Mouse (Mus musculus): Measurements from ENCODE around the gene Tmem131l.
"Not testable (repeated sequence)": the region's sequence is repeated elsewhere in the genome, so short reads cannot be mapped to it uniquely, and the experiment has no call there.

Gene Tmem131l

GRCm38 (mm10) chr3:83915102-83915501 lies 124.9 kb downstream of the Tmem131l start:
- no peak for DNase-seq (ENCODE audit: low spot score in 2 of 2)

- DNase-seq (ENCODE audit: low spot score in 2 of 2) = no peak
Measured at GRCm38 (mm10) chr3:83910707-83911106, 129.3 kb downstream of the Tmem131l start.

GRCm38 (mm10) chr3:83906185-83906584 lies 133.8 kb downstream of the Tmem131l start:
- DNase-seq (ENCODE audit: low spot score in 2 of 2) = no peak

GRCm38 (mm10) chr3:83905161-83905560 lies 134.8 kb downstream of the Tmem131l start:
- DNase-seq (ENCODE audit: low spot score in 2 of 2) = no peak

GRCm38 (mm10) chr3:83904176-83904958 lies 135.6 kb downstream of the Tmem131l start:
- no peak for DNase-seq (ENCODE audit: low spot score in 2 of 2)

GRCm38 (mm10) chr3:83902943-83903342 lies 137.0 kb downstream of the Tmem131l start:
- DNase-seq (ENCODE audit: low spot score in 2 of 2) = no peak

- no peak for DNase-seq (ENCODE audit: low spot score in 2 of 2)
Measured at GRCm38 (mm10) chr3:83902459-83902858, 137.5 kb downstream of the Tmem131l start.

- DNase-seq (ENCODE audit: low spot score in 2 of 2) = no peak
Measured at GRCm38 (mm10) chr3:83900756-83901373, 139.1 kb downstream of the Tmem131l start.

- DNase-seq (ENCODE audit: low spot score in 2 of 2) = peak in 1 of 2 experiments; percentile 31
Measured at GRCm38 (mm10) chr3:83899556-83899955, 140.4 kb downstream of the Tmem131l start.

GRCm38 (mm10) chr3:83898246-83898645 lies 141.7 kb downstream of the Tmem131l start:
- no peak for DNase-seq (ENCODE audit: low spot score in 2 of 2)

- no peak for DNase-seq (ENCODE audit: low spot score in 2 of 2)
Measured at GRCm38 (mm10) chr3:83895811-83896210, 144.2 kb downstream of the Tmem131l start.

GRCm38 (mm10) chr3:83895111-83895510 lies 144.9 kb downstream of the Tmem131l start:
- DNase-seq (ENCODE audit: low spot score in 2 of 2) = no peak

GRCm38 (mm10) chr3:83885163-83885562 lies 154.8 kb downstream of the Tmem131l start:
- DNase-seq (ENCODE audit: low spot score in 2 of 2) = no peak

GRCm38 (mm10) chr3:83879261-83880050 lies 160.5 kb downstream of the Tmem131l start:
- not testable (repeated sequence) for DNase-seq (ENCODE audit: low spot score in 2 of 2)

- DNase-seq (ENCODE audit: low spot score in 2 of 2) = no peak
Measured at GRCm38 (mm10) chr3:83878801-83879200, 161.2 kb downstream of the Tmem131l start.

GRCm38 (mm10) chr3:83876299-83876698 lies 163.7 kb downstream of the Tmem131l start:
- no peak for DNase-seq (ENCODE audit: low spot score in 2 of 2)

GRCm38 (mm10) chr3:83875078-83875477 lies 164.9 kb downstream of the Tmem131l start:
- DNase-seq (ENCODE audit: low spot score in 2 of 2) = not testable (repeated sequence)

GRCm38 (mm10) chr3:83872853-83873252 lies 167.1 kb downstream of the Tmem131l start:
- not testable (repeated sequence) for DNase-seq (ENCODE audit: low spot score in 2 of 2)

- DNase-seq (ENCODE audit: low spot score in 2 of 2) = not testable (repeated sequence)
Measured at GRCm38 (mm10) chr3:83871962-83872361, 168.0 kb downstream of the Tmem131l start.

GRCm38 (mm10) chr3:83871559-83871958 lies 168.4 kb downstream of the Tmem131l start:
- DNase-seq (ENCODE audit: low spot score in 2 of 2) = not testable (repeated sequence)

- no peak for DNase-seq (ENCODE audit: low spot score in 2 of 2)
Measured at GRCm38 (mm10) chr3:83869776-83870175, 170.2 kb downstream of the Tmem131l start.

- DNase-seq (ENCODE audit: low spot score in 2 of 2) = not testable (repeated sequence)
Measured at GRCm38 (mm10) chr3:83867026-83867425, 172.9 kb downstream of the Tmem131l start.

Data from spleen, postnatal 14 days (tissue).